Mouse (Mus musculus): ENCODE measurements around the gene Plce1. TPM values are rescaled to one million over a fixed set of nuclear protein-coding genes. Genes with fewer than 3 reads are reported as not detected.

Gene Plce1
- total RNA-seq, 2 experiments from 2014 or later, result 6.1 to 6.7 TPM

GRCm38 (mm10) chr19:38582861-38583260 lies 102.0 kb downstream of the Plce1 start:
- DNase-seq, result no peak

- DNase-seq, result no peak
These were observed 106.7 kb downstream of the Plce1 start for GRCm38 (mm10) chr19:38587559-38587958.

- DNase-seq, result no peak
These were observed 108.6 kb downstream of the Plce1 start for GRCm38 (mm10) chr19:38589466-38589865.

- DNase-seq, result no peak
These were observed 109.0 kb downstream of the Plce1 start for GRCm38 (mm10) chr19:38589941-38590340.

- DNase-seq, result no peak
These were observed 111.8 kb downstream of the Plce1 start for GRCm38 (mm10) chr19:38592566-38593224.

GRCm38 (mm10) chr19:38593225-38593897 lies 112.5 kb downstream of the Plce1 start:
- no peak for DNase-seq

GRCm38 (mm10) chr19:38596096-38596495 lies 115.2 kb downstream of the Plce1 start:
- no peak for DNase-seq

GRCm38 (mm10) chr19:38597392-38597791 lies 116.5 kb downstream of the Plce1 start:
- no peak for DNase-seq

GRCm38 (mm10) chr19:38599001-38599400 lies 118.1 kb downstream of the Plce1 start:
- DNase-seq, result no peak

- DNase-seq, result no peak
These were observed 120.2 kb downstream of the Plce1 start for GRCm38 (mm10) chr19:38601127-38601526.

- DNase-seq, result peak; percentile 77
These were observed 121.9 kb downstream of the Plce1 start for GRCm38 (mm10) chr19:38602811-38603210.

GRCm38 (mm10) chr19:38607236-38607635 lies 126.3 kb downstream of the Plce1 start:
- no peak for DNase-seq

GRCm38 (mm10) chr19:38608951-38609654 lies 128.2 kb downstream of the Plce1 start:
- peak; percentile 27 for DNase-seq

- DNase-seq, result no peak
These were observed 129.4 kb downstream of the Plce1 start for GRCm38 (mm10) chr19:38610291-38610690.

GRCm38 (mm10) chr19:38610809-38611208 lies 129.9 kb downstream of the Plce1 start:
- peak; percentile 42 for DNase-seq

- no peak for DNase-seq
These were observed 133.3 kb downstream of the Plce1 start for GRCm38 (mm10) chr19:38614067-38614675.

- no peak for DNase-seq
These were observed 134.4 kb downstream of the Plce1 start for GRCm38 (mm10) chr19:38615356-38615755.

- DNase-seq, result no peak
These were observed 139.2 kb downstream of the Plce1 start for GRCm38 (mm10) chr19:38620134-38620533.

GRCm38 (mm10) chr19:38621546-38621945 lies 140.6 kb downstream of the Plce1 start:
- DNase-seq, result peak; percentile 39

- DNase-seq, result no peak
These were observed 145.5 kb downstream of the Plce1 start for GRCm38 (mm10) chr19:38626246-38627015.

- no peak for DNase-seq
These were observed 146.3 kb downstream of the Plce1 start for GRCm38 (mm10) chr19:38627075-38627768.

All from gastrocnemius, postnatal 25 days (tissue).